Mouse (Mus musculus): ENCODE results near the gene Pcsk7.

Gene Pcsk7

GRCm38 (mm10) chr9:45938952-45939637 lies 32.8 kb downstream of the Pcsk7 start:
- no peak for DNase-seq (ENCODE audit: extremely low read depth, low read depth)

GRCm38 (mm10) chr9:45939794-45940193 lies 33.5 kb downstream of the Pcsk7 start:
- no peak for DNase-seq (ENCODE audit: extremely low read depth, low read depth)

- DNase-seq (ENCODE audit: extremely low read depth, low read depth): no peak
Observed at GRCm38 (mm10) chr9:45941329-45941888, 35.1 kb downstream of the Pcsk7 start.

GRCm38 (mm10) chr9:45942464-45942863 lies 36.2 kb downstream of the Pcsk7 start:
- DNase-seq (ENCODE audit: extremely low read depth, low read depth): no peak

- no peak for DNase-seq (ENCODE audit: extremely low read depth, low read depth)
Observed at GRCm38 (mm10) chr9:45942916-45943315, 36.6 kb downstream of the Pcsk7 start.

- DNase-seq (ENCODE audit: extremely low read depth, low read depth): no peak
Observed at GRCm38 (mm10) chr9:45943628-45944505, 37.6 kb downstream of the Pcsk7 start.

- DNase-seq (ENCODE audit: extremely low read depth, low read depth): no peak
Observed at GRCm38 (mm10) chr9:45944506-45945400, 38.5 kb downstream of the Pcsk7 start.

- DNase-seq (ENCODE audit: extremely low read depth, low read depth): no peak
Observed at GRCm38 (mm10) chr9:45945721-45946120, 39.4 kb downstream of the Pcsk7 start.

GRCm38 (mm10) chr9:45946182-45946871 lies 40.0 kb downstream of the Pcsk7 start:
- DNase-seq (ENCODE audit: extremely low read depth, low read depth): no peak

- DNase-seq (ENCODE audit: extremely low read depth, low read depth): no peak
Observed at GRCm38 (mm10) chr9:45946872-45947183, 40.5 kb downstream of the Pcsk7 start.

GRCm38 (mm10) chr9:45952057-45952456 lies 45.8 kb downstream of the Pcsk7 start:
- DNase-seq (ENCODE audit: extremely low read depth, low read depth): no peak

GRCm38 (mm10) chr9:45952890-45953289 lies 46.6 kb downstream of the Pcsk7 start:
- DNase-seq (ENCODE audit: extremely low read depth, low read depth): no peak

GRCm38 (mm10) chr9:45953511-45954293 lies 47.4 kb downstream of the Pcsk7 start:
- no peak for DNase-seq (ENCODE audit: extremely low read depth, low read depth)

GRCm38 (mm10) chr9:45954294-45955106 lies 48.2 kb downstream of the Pcsk7 start:
- DNase-seq (ENCODE audit: extremely low read depth, low read depth): peak; percentile 33

GRCm38 (mm10) chr9:45955107-45955963 lies 49.0 kb downstream of the Pcsk7 start, which contains the start of gene Sidt2:
TSS of gene Sidt2 (minus strand) at chr9:45955258.
- peak; percentile 57 for DNase-seq (ENCODE audit: extremely low read depth, low read depth)

- DNase-seq (ENCODE audit: extremely low read depth, low read depth): no peak
Observed at GRCm38 (mm10) chr9:45958023-45958670, 51.9 kb downstream of the Pcsk7 start.

- DNase-seq (ENCODE audit: extremely low read depth, low read depth): no peak
Observed at GRCm38 (mm10) chr9:45958851-45959250, 52.6 kb downstream of the Pcsk7 start.

GRCm38 (mm10) chr9:45959661-45960060 lies 53.4 kb downstream of the Pcsk7 start:
- no peak for DNase-seq (ENCODE audit: extremely low read depth, low read depth)

Measured in MEL-GATA-1-ER (cell line).